Mouse (Mus musculus): ENCODE data around the gene Mafg. TPM values are rescaled to one million over a fixed set of nuclear protein-coding genes. Genes with fewer than 3 reads are reported as not detected.

The Mafg gene
- polyA plus RNA-seq (2017; shearing (Covaris generic)) = 12.0 TPM

GRCm38 (mm10) chr11:120633520-120634343 is at the start of gene Mafg:
Gene Mafg, minus strand, starts transcription at chr11:120633600.

GRCm38 (mm10) chr11:120672687-120673593 is 39.5 kb upstream of the Mafg start, which contains the start of gene Aspscr1:
Gene Aspscr1, plus strand, starts transcription at chr11:120672973.

GRCm38 (mm10) chr11:120661076-120661460 is 27.7 kb upstream of the Mafg start, which contains the start of gene Notum:
Gene Notum, minus strand, starts transcription at chr11:120661175.

DNA sequence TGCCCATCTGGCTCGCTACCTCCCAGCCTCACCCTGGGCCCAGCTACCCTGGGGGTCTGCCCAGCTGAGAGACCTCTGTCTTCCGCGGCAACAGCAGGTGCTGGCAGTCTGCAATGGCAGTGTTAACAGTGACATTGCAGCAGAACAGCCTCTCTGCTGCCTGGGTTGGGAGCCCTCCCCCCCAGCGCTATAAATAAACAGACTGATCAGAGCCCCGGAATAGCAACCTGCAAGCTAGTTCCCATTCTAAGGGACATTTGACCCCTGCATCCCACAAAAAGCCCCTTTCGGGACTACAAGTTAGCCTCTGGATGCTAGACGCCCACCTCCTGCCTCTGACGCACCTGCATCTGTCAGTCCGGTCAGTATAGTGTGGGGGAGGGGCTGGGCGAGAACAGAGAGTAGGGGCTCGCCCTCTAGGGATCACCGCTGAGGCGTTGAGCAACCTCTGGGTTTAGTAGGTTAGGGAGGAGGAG is 14.6 kb upstream of the Mafg start, which contains the start of gene Myadml2:
Myadml2 (minus strand) TSS at position 158 of the 476 bp plus-strand sequence.

GRCm38 (mm10) chr11:120643601-120643987 is 10.2 kb upstream of the Mafg start, which contains the start of gene Pycr1:
Gene Pycr1, minus strand, starts transcription at chr11:120643769.

GRCm38 (mm10) chr11:120625152-120625775 is 8.1 kb downstream of the Mafg start, which contains the start of gene Sirt7:
Gene Sirt7, minus strand, starts transcription at chr11:120625240.

DNA sequence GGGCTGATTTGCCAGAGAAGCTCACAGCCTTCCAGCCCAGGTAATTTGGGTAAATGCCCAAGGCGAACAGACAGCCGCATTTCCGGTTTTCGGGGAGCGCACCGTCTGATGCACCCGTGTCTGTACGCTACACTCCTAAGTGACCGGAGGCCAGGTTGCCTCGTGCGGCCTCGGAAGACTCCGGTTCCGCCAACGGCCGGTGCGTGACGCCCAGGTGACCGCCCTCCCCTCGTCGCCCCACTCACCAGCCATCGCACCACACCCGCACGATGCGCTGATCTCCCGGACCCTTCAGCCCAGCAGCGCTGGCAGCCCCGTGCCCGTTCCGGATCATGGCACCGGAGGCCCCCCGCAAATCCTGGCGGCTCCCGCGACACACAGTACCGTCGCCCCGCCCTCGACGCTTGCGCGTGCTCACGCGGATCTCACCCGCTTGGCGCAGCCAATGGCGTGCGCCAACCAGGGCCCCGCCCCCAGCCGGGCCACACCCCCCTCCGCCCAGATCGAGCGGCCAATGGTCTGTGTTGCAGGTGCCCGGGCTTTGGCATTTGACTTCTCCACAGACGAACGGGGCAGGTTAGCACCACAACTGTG is 15.8 kb downstream of the Mafg start, which contains the start of gene Pcyt2:
Pcyt2 (minus strand) TSS at position 418 of the 594 bp plus-strand sequence.

GRCm38 (mm10) chr11:120608241-120609034 is 25.0 kb downstream of the Mafg start, which contains the start of gene Npb:
Gene Npb, plus strand, starts transcription at chr11:120608477.

DNA sequence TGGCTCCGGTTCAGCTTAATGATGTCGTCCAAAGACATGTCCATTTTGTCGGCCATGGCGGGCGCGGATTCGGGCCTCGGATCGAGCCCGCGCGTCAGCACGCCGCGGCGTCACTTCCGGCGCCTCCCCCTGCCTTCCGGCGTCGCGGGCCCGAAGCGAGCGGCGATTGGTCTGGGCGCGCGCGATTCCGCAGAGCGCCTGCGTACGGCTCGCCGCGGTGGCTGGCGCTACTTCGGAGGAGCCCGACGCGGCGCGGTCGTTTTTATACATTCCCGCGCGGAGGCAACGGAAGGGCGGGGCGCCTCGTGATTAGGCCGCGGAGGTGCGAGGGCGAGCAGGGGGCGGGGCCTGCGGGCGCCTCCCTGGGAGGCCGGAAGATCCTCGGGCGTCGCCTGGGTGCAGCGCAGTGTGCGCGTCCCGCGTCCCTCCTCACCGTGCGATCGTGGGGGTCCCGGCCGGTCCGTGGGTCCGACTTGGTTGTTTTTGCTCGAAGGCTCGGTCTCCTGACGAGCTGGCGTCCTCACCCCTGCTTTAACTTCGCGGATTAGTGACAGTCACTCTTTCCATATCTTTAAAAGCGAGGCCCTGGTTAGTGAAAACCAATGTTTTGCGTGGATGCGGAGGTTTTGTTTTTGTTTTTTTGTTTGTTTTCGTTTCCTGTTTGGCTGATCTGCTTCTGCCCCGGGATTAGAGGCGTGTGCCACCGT is 35.0 kb downstream of the Mafg start, which contains the start of the genes Alyref and Anapc11:
Alyref (minus strand) TSS at position 83 of the 707 bp plus-strand sequence.
Anapc11 (plus strand) TSS at position 139 of the 707 bp plus-strand sequence.

DNA sequence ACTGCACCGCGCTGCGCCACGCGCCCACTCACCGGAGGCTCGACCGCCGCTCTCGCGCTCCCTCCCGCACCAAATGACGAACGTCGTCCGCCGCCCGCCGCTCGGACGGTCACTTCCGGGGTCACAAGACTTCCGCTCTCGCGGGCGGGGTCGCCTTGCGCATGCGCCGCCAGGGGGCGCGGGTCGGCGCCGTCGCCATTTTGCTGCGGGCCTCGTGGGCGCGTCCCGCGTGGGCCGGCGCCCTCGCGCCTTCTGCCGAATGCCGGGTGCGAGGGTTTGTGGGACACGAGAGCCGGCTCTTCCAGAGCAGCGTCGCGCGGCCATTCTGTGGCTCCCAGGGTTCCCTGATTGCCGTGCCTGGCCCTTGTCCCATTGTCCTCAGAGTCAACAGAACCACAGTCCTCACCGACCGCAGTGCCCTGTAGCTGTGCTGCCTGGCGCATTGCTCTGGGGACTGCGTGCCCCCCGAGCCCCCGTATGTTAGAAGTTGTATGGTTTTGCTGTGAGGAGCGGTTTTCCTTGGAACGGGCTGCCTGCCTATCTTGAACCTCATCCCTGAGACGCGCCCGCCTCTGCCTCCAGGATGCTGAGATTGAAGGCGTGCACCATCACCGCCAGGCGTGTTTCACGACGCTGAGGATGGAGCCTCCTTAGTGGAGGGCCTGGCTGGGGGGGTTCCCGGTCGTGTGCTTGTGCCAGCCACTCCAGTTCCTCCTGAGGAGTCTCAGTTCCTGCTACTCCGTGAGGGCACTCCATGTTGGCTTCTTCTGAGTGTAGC is 51.7 kb downstream of the Mafg start, which contains the start of gene Arhgdia:
Arhgdia (minus strand) TSS at position 135 of the 778 bp plus-strand sequence.

Other genes with a start within 250 kb of the Mafg start
- 13.7 TPM for gene Nploc4, start 195.9 kb downstream of the Mafg start, polyA plus RNA-seq (2017; shearing (Covaris generic))
- not detected for gene Tspan10, start 191.0 kb downstream of the Mafg start, polyA plus RNA-seq (2017; shearing (Covaris generic))
- gene Pde6g, start 180.1 kb downstream of the Mafg start, polyA plus RNA-seq (2017; shearing (Covaris generic)) = 0.68 TPM
- gene Oxld1, start 175.5 kb downstream of the Mafg start, polyA plus RNA-seq (2017; shearing (Covaris generic)) = 11.5 TPM
- gene Ccdc137, start 175.5 kb downstream of the Mafg start, polyA plus RNA-seq (2017; shearing (Covaris generic)) = 55.1 TPM
- gene Arl16, start 166.0 kb downstream of the Mafg start, polyA plus RNA-seq (2017; shearing (Covaris generic)) = 47.8 TPM
- gene Mrpl12, start 149.0 kb downstream of the Mafg start, polyA plus RNA-seq (2017; shearing (Covaris generic)) = 76.5 TPM
- gene Slc25a10, start 141.8 kb downstream of the Mafg start, polyA plus RNA-seq (2017; shearing (Covaris generic)) = 15.4 TPM
- gene Gcgr, start 102.9 kb downstream of the Mafg start, polyA plus RNA-seq (2017; shearing (Covaris generic)) = not detected
- 124 TPM for gene Mcrip1, start 83.9 kb downstream of the Mafg start, polyA plus RNA-seq (2017; shearing (Covaris generic))
- not detected for gene Ppp1r27, start 82.5 kb downstream of the Mafg start, polyA plus RNA-seq (2017; shearing (Covaris generic))
- 279 TPM for gene P4hb, start 60.3 kb downstream of the Mafg start, polyA plus RNA-seq (2017; shearing (Covaris generic))
- 896 TPM for gene Arhgdia, start 52.0 kb downstream of the Mafg start, polyA plus RNA-seq (2017; shearing (Covaris generic))
- 6.6 TPM for gene Alyref, start 35.2 kb downstream of the Mafg start, polyA plus RNA-seq (2017; shearing (Covaris generic))
- gene Anapc11, start 35.2 kb downstream of the Mafg start, polyA plus RNA-seq (2017; shearing (Covaris generic)) = 129 TPM
- 1.3 TPM for gene Npb, start 25.1 kb downstream of the Mafg start, polyA plus RNA-seq (2017; shearing (Covaris generic))
- 170 TPM for gene Pcyt2, start 15.7 kb downstream of the Mafg start, polyA plus RNA-seq (2017; shearing (Covaris generic))
- 233 TPM for gene Sirt7, start 8.4 kb downstream of the Mafg start, polyA plus RNA-seq (2017; shearing (Covaris generic))
- 1.00 TPM for gene Pycr1, start 10.2 kb upstream of the Mafg start, polyA plus RNA-seq (2017; shearing (Covaris generic))
- gene Myadml2, start 14.6 kb upstream of the Mafg start, polyA plus RNA-seq (2017; shearing (Covaris generic)) = not detected
- gene Notum, start 27.6 kb upstream of the Mafg start, polyA plus RNA-seq (2017; shearing (Covaris generic)) = not detected
- gene Aspscr1, start 39.4 kb upstream of the Mafg start, polyA plus RNA-seq (2017; shearing (Covaris generic)) = 141 TPM
- 128 TPM for gene Cenpx, start 80.1 kb upstream of the Mafg start, polyA plus RNA-seq (2017; shearing (Covaris generic))
- gene Lrrc45, start 80.3 kb upstream of the Mafg start, polyA plus RNA-seq (2017; shearing (Covaris generic)) = 84.9 TPM
- 0.27 TPM for gene Rac3, start 87.9 kb upstream of the Mafg start, polyA plus RNA-seq (2017; shearing (Covaris generic))
- 26.0 TPM for gene Dcxr, start 93.7 kb upstream of the Mafg start, polyA plus RNA-seq (2017; shearing (Covaris generic))
- not detected for gene Cbr2, start 98.5 kb upstream of the Mafg start, polyA plus RNA-seq (2017; shearing (Covaris generic))
- 34.4 TPM for gene Hmga1b, start 129.2 kb upstream of the Mafg start, polyA plus RNA-seq (2017; shearing (Covaris generic))
- 3.2 TPM for gene Rfng, start 150.6 kb upstream of the Mafg start, polyA plus RNA-seq (2017; shearing (Covaris generic))
- gene Gps1, start 150.7 kb upstream of the Mafg start, polyA plus RNA-seq (2017; shearing (Covaris generic)) = 168 TPM
- gene Dus1l, start 162.8 kb upstream of the Mafg start, polyA plus RNA-seq (2017; shearing (Covaris generic)) = 80.7 TPM
- 54.9 TPM for gene Fasn, start 190.9 kb upstream of the Mafg start, polyA plus RNA-seq (2017; shearing (Covaris generic))

Data from inflammation-experienced regulatory T-cells, adult 16 weeks (primary cell).